Mouse (Mus musculus) left cerebral cortex, postnatal 36 days (tissue): ENCODE measurements around the gene Pdlim3. TPM values are rescaled to one million over a fixed set of nuclear protein-coding genes. Genes with fewer than 3 reads are reported as not detected.
A peak's percentile ranks its signal among the peaks of the same experiment; 100 is the strongest.
"Not testable (repeated sequence)": the region's sequence is repeated elsewhere in the genome, so short reads cannot be mapped to it uniquely, and the experiment has no call there.

Experiments
- DNase-seq, 2 experiments: peaks; one replicate each; pipeline ENCODE4 v3.0.0; 2021 to 2022; ENCODE audit warnings: low spot score in 2 of 2, mixed read lengths in 1 of 2
- intact Hi-C: fragments of 180-260 bp; cut with DNase I; formaldehyde crosslinking; loops from one replicate; pipeline ENCODE4 v1.15.1; 2025
- total RNA-seq, 2 experiments: library from RNA; stranded (reverse); gene quantifications; 2 replicates each; pipeline ENCODE4 v1.2.3; 2021

Gene Pdlim3
- 1 to 10 TPM; 1.8 to 2.7 TPM for total RNA-seq

GRCm38 (mm10) chr8:45885202-45885685 lies at the start of gene Pdlim3:
Pdlim3 (plus strand) TSS chr8:45885461.
- DNase-seq = no peak
- intact Hi-C loops = no loop called here

GRCm38 (mm10) chr8:45843306-45843705 lies 42.0 kb upstream of the Pdlim3 start:
- intact Hi-C loops = no loop called here
- no peak for DNase-seq

GRCm38 (mm10) chr8:45844097-45844885 lies 41.0 kb upstream of the Pdlim3 start:
- peak; percentile 50 to 51 for DNase-seq
- intact Hi-C loops = no loop called here

GRCm38 (mm10) chr8:45844911-45845481 lies 40.3 kb upstream of the Pdlim3 start:
- DNase-seq = peak in 1 of 2 experiments; percentile 9
- intact Hi-C loops = no loop called here

GRCm38 (mm10) chr8:45845906-45846305 lies 39.4 kb upstream of the Pdlim3 start:
- DNase-seq = no peak
- intact Hi-C loops = no loop called here

- no peak for DNase-seq
- intact Hi-C loops = no loop called here
Observed at GRCm38 (mm10) chr8:45855118-45855517, 30.1 kb upstream of the Pdlim3 start.

- DNase-seq = no peak
- intact Hi-C loops = no loop called here
Observed at GRCm38 (mm10) chr8:45857734-45858133, 27.5 kb upstream of the Pdlim3 start.

- DNase-seq = no peak
- intact Hi-C loops = no loop called here
Observed at GRCm38 (mm10) chr8:45858391-45858790, 26.9 kb upstream of the Pdlim3 start.

- intact Hi-C loops = not testable (repeated sequence)
Observed at GRCm38 (mm10) chr8:45871587-45871986, 13.7 kb upstream of the Pdlim3 start.

GRCm38 (mm10) chr8:45872077-45872476 lies 13.2 kb upstream of the Pdlim3 start:
- intact Hi-C loops = no loop called here
- no peak for DNase-seq

More at GRCm38 (mm10) chr8:45871587-45871986, 13.7 kb upstream of the Pdlim3 start:
- DNase-seq = not testable (repeated sequence)

GRCm38 (mm10) chr8:45874945-45875626 lies 10.2 kb upstream of the Pdlim3 start:
- intact Hi-C loops = no loop called here
- DNase-seq = peak; percentile 24 to 30

GRCm38 (mm10) chr8:45876397-45876796 lies 8.9 kb upstream of the Pdlim3 start:
- intact Hi-C loops = no loop called here
- no peak for DNase-seq

- no peak for DNase-seq
- intact Hi-C loops = no loop called here
Observed at GRCm38 (mm10) chr8:45877680-45878079, 7.6 kb upstream of the Pdlim3 start.

- no peak for DNase-seq
- intact Hi-C loops = no loop called here
Observed at GRCm38 (mm10) chr8:45880457-45880856, 4.8 kb upstream of the Pdlim3 start.

GRCm38 (mm10) chr8:45881726-45882125 lies 3.5 kb upstream of the Pdlim3 start:
- no peak for DNase-seq
- intact Hi-C loops = no loop called here

GRCm38 (mm10) chr8:45883793-45884192 lies 1.5 kb upstream of the Pdlim3 start:
- no peak for DNase-seq
- intact Hi-C loops = no loop called here

- DNase-seq = peak in 1 of 2 experiments; percentile 8
- intact Hi-C loops = no loop called here
Observed at GRCm38 (mm10) chr8:45884552-45884951, 709 bp upstream of the Pdlim3 start.

- no peak for DNase-seq
- intact Hi-C loops = no loop called here
Observed at GRCm38 (mm10) chr8:45885775-45886174, 514 bp downstream of the Pdlim3 start.

- intact Hi-C loops = no loop called here
- DNase-seq = no peak
Observed at GRCm38 (mm10) chr8:45889737-45890136, 4.5 kb downstream of the Pdlim3 start.

GRCm38 (mm10) chr8:45896590-45896989 lies 11.3 kb downstream of the Pdlim3 start:
- intact Hi-C loops = no loop called here
- DNase-seq = no peak
